Mouse (Mus musculus) cerebellum, adult 9-11 months (tissue): ENCODE measurements at regions not wholly inside any gene's neighbourhood (a gene's known extent, or its start where the extent isn't known, plus 50 kb on each side); places are given as distances from the start of the nearest gene placed in this dataset.

Experiments used
- DNase-seq: peaks from one replicate; pipeline ENCODE4 v3.0.0; 2022

- DNase-seq: no peak
Measured at GRCm38 (mm10) chr6:143487003-143487402, 320.0 kb downstream of the Etnk1 start.

- no peak for DNase-seq
Measured at GRCm38 (mm10) chr6:143490019-143490418, 323.0 kb downstream of the Etnk1 start.

GRCm38 (mm10) chr6:143491380-143491779, 324.4 kb downstream of the Etnk1 start:
- DNase-seq: no peak

GRCm38 (mm10) chr6:143493543-143493942, 326.5 kb downstream of the Etnk1 start:
- DNase-seq: no peak

GRCm38 (mm10) chr6:143494341-143494740, 327.3 kb downstream of the Etnk1 start:
- DNase-seq: no peak

- no peak for DNase-seq
Measured at GRCm38 (mm10) chr6:143494886-143495285, 327.9 kb downstream of the Etnk1 start.

GRCm38 (mm10) chr6:143498764-143499163, 331.7 kb downstream of the Etnk1 start:
- DNase-seq: no peak

GRCm38 (mm10) chr6:143499259-143500043, 332.4 kb downstream of the Etnk1 start:
- DNase-seq: no peak

- DNase-seq: no peak
Measured at GRCm38 (mm10) chr6:143502803-143503202, 335.8 kb downstream of the Etnk1 start.

GRCm38 (mm10) chr6:143503953-143504352, 336.9 kb downstream of the Etnk1 start:
- no peak for DNase-seq

- no peak for DNase-seq
Measured at GRCm38 (mm10) chr6:143513459-143513858, 346.4 kb downstream of the Etnk1 start.

GRCm38 (mm10) chr6:143515137-143515536, 348.1 kb downstream of the Etnk1 start:
- no peak for DNase-seq

GRCm38 (mm10) chr6:143516746-143517145, 349.7 kb downstream of the Etnk1 start:
- DNase-seq: no peak

- no peak for DNase-seq
Measured at GRCm38 (mm10) chr6:143518476-143518875, 351.5 kb downstream of the Etnk1 start.

- peak; percentile 7 for DNase-seq
Measured at GRCm38 (mm10) chr6:143519668-143520067, 352.6 kb downstream of the Etnk1 start.

- no peak for DNase-seq
Measured at GRCm38 (mm10) chr6:143525092-143525491, 358.1 kb downstream of the Etnk1 start.

GRCm38 (mm10) chr6:143528898-143529297, 361.9 kb downstream of the Etnk1 start:
- DNase-seq: no peak

GRCm38 (mm10) chr6:143530372-143531224, 363.6 kb downstream of the Etnk1 start:
- DNase-seq: no peak

GRCm38 (mm10) chr6:143531477-143531876, 364.5 kb downstream of the Etnk1 start:
- no peak for DNase-seq

GRCm38 (mm10) chr6:143532380-143532779, 365.4 kb downstream of the Etnk1 start:
- no peak for DNase-seq

- no peak for DNase-seq
Measured at GRCm38 (mm10) chr6:143535265-143535664, 368.2 kb downstream of the Etnk1 start.

- DNase-seq: no peak
Measured at GRCm38 (mm10) chr6:143535726-143536125, 368.7 kb downstream of the Etnk1 start.

- no peak for DNase-seq
Measured at GRCm38 (mm10) chr6:143536525-143537293, 369.7 kb downstream of the Etnk1 start.
